Comparison of ENCODE assay signal across 16 mouse cellular contexts in the genomic region with DNA sequence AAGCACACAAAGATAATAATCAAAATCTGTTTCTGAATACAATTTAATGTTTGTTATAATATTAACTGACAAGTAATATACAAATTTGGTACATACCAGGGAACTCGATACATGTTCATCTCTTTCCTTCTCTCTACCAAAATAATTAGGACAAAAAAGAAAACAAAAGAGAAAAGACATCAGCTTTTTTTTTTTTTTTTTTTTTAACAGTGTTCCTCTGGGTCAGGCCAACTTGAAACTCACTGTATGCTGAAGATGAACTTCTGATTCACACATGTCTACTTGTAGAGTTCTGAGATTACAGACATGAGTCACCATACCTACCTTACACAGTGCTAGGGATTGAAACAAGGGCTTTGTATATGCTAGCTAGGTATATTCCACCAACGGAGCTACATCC.
"Had no signal": no experiment of that assay in that cellular context is flagged by ENCODE, and none has a peak within 500 bp of the region (broad histone marks: within the 10 kb centered on the region; RNA-seq: fewer than 3 reads in every experiment).

No protein-coding gene starts in this region.

- H3K9ac ChIP-seq: neural tube, embryonic 13.5 days; neural tube, embryonic 15.5 days; stomach, embryonic 15.5 days had no signal

- DNase-seq: retina, postnatal 1 day; right cerebral cortex, adult 18-20 months; right cerebral cortex, postnatal 14 days; right cerebral cortex, postnatal 25 days; right cerebral cortex, postnatal 4 days; spleen, adult 18-20 months; thymus, adult 18-20 months; thymus, adult 2 months; thymus, postnatal 14 days; thymus, postnatal 25 days; thymus, postnatal 36 days; thymus, postnatal 4 days had no signal

- H3K9me3 ChIP-seq: neural tube, embryonic 13.5 days; neural tube, embryonic 15.5 days; stomach, embryonic 15.5 days had no signal

- H3K4me1 ChIP-seq: neural tube, embryonic 13.5 days; neural tube, embryonic 15.5 days had no signal

- H3K27me3 ChIP-seq: neural tube, embryonic 13.5 days; neural tube, embryonic 15.5 days; stomach, embryonic 15.5 days had no signal

- H3K36me3 ChIP-seq: neural tube, embryonic 13.5 days; neural tube, embryonic 15.5 days; stomach, embryonic 15.5 days had no signal

- H3K27ac ChIP-seq: neural tube, embryonic 13.5 days; neural tube, embryonic 15.5 days; stomach, embryonic 15.5 days; stomach, postnatal 0 days had no signal

- H3K4me3 ChIP-seq: neural tube, embryonic 13.5 days; neural tube, embryonic 15.5 days; stomach, embryonic 15.5 days had no signal

- H3K4me2 ChIP-seq: neural tube, embryonic 13.5 days; neural tube, embryonic 15.5 days; stomach, embryonic 15.5 days had no signal
